Mouse (Mus musculus): ENCODE data around the gene Gm20388.

DNA sequence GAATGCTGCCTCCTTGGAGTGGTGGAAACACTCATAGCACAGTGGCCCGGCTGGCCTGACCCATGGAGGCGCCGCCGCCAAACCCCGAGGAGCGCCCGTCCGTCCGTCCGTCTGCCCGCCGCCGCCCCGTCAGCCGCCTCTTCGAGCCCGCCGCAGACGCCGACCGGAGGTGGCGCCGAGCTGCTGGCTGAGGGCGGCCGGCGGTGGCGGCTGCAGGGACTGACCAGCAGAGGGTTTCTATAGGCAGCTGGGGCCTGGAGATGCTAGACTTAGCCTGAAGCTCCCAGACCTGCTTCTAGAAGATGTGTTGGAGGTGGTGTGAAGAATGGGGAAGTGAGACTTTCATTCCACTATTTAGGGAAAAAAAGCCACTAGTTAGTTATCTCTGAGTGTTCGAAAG lies 2063.3 kb downstream of the Gm20388 start:
- TF ChIP-seq EP300 (IDR thresholded peaks at IDR 0.05; ENCODE audit: low read depth) (no peak), CTCF (IDR thresholded peaks at IDR 0.05; ENCODE audit: low read depth) (no peak)
